Mouse (Mus musculus): ENCODE measurements around the gene Gipc3. TPM values are rescaled to one million over a fixed set of nuclear protein-coding genes. Genes with fewer than 3 reads are reported as not detected.

The Gipc3 gene
- total RNA-seq, 2 experiments from 2014 or later = not detected

DNA sequence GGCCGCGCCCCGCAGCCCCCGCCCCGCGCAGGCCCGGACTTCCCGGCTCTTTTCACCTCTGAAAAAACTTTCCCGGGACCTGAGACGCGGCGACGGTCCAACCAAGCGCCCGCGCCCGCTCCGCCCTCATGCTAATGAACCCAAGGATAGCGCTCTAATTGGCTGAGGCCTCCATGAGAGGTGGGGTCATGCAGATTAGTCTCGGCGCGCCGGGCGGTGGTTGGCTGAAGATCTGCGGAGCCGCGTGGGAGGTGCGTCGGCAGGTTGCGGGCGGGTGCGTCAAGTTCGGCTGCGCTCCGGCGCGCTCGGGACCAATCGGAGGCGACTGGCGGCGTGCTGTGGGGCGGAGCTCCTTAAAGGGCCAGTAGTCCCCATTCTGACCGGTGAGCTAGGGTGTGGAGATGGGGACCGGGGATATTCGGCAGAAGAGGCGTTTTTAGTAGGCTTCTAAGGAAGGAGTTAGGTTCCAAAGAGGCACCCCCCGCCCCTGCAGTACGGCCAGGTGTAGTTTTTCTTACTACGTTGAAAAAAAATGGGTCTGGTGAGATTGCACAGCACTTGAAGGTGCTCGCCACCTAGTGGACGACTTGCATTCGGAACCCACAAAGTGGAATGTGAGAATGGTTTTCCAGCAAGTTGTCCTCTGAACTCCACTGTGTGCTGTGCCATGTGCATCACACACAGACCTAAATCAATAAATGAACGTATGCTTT, 7.4 kb upstream of the Gipc3 start, which contains the start of gene Hmg20b:
Gene Hmg20b (minus strand): TSS at position 130 of the 713 bp plus-strand sequence.
- ATAC-seq (replicated peaks; ENCODE audit: poor library complexity, severe bottlenecking) = peak; percentile 83

DNA sequence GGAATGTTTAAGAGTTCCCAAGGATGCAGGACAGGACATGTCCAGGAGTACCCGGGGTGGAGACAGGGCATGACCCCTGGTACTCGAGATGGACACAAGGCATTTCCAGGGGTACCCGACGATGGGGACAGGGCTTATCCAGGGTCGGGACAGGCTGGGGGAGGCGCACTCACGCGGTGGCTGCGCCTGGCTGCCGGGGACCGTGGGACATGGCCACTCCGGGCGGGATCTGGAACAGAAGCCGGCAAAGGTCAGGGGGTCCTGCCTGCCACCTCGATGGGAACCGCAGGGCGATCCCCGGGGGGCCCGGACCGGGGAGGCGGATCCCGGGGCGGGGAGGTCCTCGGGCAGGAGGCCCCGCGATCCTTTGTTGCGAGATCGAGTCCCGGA, 6.9 kb upstream of the Gipc3 start:
- no peak for ATAC-seq (replicated peaks; ENCODE audit: poor library complexity, severe bottlenecking)

DNA sequence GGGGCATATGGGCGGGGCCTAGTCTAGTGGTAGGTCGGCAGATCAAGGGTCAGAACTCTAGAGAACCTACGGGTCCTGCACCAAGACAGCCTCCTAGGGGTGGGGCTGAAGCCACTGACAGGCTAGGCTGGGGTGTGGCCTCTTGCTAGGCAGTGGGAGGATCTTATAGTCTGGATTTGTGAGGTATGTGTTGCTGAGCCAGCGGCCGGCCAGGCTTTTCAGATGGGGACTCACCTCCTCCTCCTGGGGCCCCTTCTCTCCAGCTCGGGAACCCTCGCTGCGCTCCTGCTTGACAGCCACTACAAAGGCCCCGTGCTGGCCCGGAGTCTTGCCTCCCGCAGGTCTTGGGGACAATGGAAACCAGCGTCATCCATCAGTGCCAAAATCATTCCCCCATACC, 6.1 kb upstream of the Gipc3 start:
- peak; percentile 22 for ATAC-seq (replicated peaks; ENCODE audit: poor library complexity, severe bottlenecking)

DNA sequence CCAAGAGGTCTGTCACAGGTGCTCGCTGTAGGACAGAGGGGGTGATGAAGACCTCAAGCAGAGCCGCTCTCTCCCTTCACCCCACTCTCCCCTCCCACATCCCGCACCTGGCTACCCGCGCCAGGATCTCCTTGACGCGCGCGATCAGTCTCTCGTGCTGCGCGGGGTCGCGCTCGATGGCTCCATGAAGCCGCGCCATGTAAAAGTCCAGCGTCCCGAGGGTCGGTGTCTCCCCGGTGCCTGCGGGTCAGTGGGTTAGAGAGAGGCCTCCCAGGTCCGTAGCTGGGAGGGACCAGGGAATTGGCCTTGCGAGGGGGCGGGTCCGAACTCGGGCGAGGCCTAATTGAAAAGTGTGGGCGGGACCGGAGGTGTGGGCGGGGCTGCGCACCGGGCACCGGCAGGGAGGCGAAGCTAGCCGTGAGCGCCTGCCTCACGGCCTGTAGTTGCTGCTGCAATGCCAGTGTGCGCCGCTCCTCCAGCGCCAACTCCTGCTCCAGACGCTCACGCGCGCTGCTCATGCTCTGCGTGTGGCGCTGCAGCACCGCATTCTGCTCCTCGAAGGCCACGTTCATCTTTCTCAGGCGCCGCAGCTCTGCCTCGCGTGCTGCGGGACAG, 3.5 kb upstream of the Gipc3 start:
- peak; percentile 53 for ATAC-seq (replicated peaks; ENCODE audit: poor library complexity, severe bottlenecking)

DNA sequence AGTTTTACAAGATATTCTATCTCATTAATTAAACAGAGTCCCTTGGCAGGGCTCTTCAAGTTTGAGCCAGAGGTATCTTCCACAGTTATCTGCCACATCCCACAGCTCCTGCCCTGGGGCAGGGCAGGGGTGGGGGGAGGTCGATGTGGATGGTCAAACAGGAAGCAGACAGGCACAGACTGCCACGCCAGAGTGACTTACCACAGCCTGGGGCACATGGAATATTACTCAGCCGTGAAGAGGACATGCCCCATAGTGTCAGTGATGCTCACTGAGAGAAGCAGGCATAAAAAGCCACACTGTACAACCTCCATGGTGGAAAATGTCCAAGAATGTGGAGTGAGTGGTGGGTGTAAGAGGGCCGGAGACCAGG, 2.1 kb upstream of the Gipc3 start:
- no peak for ATAC-seq (replicated peaks; ENCODE audit: poor library complexity, severe bottlenecking)

DNA sequence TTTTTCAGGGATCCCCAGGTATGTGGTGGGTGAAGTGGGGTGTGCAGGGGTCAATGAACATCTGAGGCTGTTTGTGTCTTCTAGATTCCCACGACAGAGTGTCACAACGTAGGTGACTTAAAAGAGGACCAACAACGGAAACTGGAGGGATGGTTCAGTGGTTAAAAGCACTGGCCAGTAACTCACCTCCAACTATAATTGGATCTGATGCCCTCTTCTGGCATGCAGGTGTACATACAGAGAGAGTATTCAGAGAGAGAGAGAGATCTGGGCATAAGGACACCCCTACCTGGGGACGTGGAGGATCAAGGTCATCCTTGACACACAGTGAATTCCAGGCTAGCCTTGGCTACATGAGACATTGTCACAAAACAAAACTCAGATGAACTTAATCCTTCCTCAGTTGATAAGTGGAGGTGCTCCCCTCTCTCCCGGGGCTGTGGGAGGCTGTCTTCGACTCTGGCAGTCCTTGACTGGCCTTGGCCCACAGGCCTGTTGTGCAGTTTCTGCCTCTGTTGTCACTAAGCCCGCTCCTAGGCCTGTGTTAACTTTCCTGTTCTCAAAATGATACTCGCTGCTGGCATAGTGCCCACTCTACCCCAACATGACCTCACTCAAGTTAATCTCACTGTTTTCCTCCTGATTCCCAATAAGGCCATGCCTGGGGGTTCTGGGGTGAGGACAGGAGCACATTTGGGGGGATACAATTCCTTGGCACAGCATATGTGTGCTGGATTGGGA, 1.5 kb upstream of the Gipc3 start:
- no peak for ATAC-seq (replicated peaks; ENCODE audit: poor library complexity, severe bottlenecking)

DNA sequence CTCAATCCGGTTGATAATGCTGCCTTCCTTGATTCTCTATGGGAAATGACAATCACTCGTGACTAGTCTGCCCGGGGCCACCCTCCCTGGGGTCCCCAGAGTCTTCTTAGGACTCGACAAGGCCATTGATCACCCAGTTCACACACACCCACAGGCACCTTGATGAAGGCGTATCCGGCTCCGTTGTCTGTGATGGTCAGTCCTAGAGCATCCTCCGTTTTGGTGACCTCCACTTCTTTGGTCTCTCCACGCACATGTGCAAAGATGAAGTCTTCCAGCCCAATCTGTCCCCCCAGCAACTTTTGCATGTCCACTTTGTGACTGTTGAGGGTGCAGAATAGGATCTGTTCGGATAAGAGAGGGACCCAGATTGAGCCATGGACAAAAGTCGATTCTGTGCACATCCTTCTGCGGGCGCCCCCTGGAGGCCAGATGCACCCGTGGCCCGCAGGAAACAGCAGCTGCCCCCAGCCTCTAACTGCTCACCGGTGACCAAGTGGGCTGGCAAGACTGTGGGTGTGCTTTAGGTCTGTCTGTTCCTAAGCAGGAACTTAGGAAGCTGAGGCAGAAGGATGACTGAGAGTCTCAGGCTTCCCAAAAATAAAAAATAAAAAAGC, 1.6 kb downstream of the Gipc3 start:
- ATAC-seq (replicated peaks; ENCODE audit: poor library complexity, severe bottlenecking) = peak; percentile 49; the same call in 1 of the 2 replicates

DNA sequence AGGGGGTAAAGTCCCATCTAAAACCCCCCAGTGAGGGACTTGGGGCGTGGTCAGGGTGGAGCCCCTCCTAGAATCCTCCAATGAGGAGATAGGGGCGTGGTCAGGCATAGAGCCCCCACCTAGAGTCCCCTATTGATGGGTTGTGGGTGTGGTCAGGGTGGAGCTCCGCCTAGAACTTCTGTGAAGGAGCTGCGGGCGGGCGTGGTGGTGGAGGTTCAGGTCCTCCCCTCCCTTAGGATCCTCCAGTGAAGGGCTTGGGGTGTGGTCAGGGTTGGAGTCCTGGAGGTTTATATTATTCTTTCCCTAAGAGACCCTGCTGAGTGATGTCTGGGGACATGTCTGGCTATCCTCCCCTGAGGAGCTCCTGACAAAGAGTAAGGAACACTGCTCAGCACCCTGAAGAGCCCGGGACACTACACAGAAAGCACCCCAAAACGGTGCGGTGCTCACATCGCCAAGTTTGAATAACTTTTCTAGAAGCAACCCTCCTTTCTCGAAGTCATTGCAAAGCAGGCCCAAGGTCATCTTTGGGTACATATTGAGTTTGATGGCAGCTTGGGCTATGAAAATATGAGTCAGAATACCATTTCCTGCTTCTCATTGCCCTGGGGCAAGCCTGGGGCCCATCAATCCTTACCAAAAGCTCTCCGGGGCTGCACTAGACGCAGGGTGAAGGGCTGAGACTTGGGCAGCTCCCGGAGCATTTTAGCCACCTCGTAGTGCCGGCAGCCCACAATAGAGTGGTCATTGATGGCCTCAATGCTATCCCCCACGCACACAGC, 2.3 kb downstream of the Gipc3 start:
- no peak for ATAC-seq (replicated peaks; ENCODE audit: poor library complexity, severe bottlenecking)

DNA sequence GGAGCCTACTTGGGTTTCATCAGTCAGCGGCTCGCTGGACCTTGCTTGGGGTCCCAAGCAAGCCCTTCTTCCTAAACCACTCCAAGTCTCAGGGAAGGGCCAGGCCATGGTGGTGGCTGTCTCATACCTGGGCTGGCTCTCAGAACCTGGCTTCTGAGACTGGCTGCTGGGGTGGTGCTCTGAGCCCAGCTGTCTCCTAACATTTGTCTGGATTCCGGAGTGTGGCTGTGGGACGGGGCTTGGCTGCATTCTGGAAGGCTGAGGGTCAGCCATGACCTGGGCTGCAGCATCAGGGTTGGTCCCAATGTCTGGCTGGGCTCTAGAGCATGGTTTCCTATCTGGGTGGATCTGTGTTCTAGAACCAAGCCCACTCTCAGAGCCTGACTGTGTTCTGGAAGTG, 6.5 kb downstream of the Gipc3 start:
- no peak for ATAC-seq (replicated peaks; ENCODE audit: poor library complexity, severe bottlenecking)

DNA sequence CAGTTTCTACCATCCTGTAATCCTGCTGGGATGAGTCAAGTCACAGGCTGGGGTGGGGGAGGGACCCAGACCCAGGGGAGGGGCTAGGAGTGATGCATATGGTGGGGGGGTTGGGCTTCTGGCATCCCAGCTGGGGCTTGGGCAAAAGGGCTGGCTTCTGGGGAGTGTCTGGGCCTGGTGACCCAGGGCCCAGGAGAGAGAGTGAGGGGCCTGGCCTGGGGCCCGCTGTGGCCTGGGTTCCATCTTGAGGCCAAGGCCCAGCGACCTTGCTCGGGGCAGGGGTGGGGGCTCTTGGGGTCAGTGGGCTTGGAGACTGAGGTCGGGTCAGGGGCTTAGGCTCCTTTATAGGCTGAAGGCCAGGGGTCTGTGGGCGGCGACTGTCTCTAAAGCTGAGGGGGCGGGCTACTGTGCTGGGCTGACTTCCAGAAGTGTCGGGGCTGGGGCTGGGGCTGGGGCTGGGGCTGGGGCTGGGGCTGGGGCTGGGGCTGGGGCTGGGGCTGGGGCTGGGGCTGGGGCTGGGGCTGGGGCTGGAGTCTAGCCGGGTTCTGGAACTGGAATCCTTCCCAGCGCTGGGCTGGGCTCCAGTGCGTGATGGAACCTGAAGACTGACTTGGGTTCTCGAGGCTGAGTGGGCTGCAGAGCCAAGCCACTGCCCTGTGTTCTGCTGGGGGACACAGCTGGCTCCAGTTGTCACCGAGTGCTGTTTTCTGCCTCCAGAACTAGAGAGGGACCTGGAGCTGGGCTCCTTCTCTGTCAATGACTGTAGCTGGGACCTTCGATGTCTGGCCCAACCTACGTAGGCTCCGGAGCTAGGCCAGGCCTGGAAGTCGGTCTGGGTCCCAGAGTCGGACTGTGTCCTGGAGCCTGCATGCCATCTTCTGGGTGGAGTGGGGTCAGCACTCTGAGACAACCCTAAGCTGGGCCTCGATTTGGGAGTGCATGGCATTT, 7.4 kb downstream of the Gipc3 start:
- ATAC-seq (replicated peaks; ENCODE audit: poor library complexity, severe bottlenecking) = no peak

DNA sequence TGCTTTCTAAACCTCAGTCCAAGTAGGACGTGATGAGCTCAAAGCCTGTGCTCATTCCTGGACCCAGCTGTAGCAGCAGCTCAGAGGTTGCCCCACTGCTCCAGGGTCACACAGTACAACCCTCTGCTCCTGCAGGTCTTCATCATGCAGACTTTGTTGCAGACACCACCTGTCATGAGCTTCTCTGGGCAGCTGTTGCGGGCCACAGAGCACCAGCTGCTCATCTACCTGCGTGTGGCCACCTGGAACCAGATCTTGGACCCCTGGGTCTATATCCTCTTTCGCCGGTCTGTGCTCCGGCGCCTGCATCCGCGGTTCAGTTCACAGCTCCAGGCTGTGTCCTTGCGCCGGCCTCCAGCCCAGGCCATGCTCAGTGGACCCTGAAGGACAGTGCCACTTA, 8.7 kb downstream of the Gipc3 start:
- no peak for ATAC-seq (replicated peaks; ENCODE audit: poor library complexity, severe bottlenecking)

DNA sequence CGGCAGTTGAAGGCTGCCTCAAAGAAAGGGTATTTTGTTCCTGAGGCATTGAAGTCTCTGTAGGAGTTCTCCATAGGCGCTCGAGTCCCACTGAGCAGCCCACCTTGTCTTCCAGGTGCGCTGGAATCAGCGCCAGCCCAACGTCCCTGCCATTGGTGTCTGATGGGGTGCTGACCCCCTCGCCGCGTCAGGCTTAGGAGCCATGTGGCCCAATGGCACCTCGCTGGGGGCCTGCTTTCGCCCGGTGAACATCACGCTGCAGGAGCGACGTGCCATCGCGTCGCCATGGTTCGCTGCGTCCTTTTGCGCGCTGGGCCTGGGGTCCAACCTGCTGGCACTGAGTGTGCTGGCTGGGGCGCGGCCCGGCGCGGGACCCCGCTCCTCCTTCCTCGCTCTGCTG, 10.8 kb downstream of the Gipc3 start:
- no peak for ATAC-seq (replicated peaks; ENCODE audit: poor library complexity, severe bottlenecking)

DNA sequence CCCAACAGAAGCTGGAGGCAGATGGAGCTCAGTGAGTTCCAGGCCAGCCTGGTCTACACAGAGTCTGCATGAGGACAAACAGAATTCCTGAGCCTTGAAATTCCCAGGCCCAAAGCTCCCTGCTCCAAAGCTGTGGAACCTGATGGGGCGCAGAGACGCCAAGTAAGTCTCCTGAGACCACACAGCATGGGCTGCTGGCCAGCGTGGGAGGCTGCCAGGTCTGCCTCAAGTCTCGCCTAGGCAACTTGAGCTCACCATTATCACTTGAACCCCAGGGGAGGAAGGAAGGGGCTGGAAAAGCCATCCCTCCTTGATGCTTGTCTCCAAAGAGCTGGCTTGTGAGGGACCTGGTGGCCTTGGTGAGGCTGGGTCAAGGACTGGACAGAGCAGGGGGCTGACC, 13.1 kb downstream of the Gipc3 start:
- no peak for ATAC-seq (replicated peaks; ENCODE audit: poor library complexity, severe bottlenecking)

DNA sequence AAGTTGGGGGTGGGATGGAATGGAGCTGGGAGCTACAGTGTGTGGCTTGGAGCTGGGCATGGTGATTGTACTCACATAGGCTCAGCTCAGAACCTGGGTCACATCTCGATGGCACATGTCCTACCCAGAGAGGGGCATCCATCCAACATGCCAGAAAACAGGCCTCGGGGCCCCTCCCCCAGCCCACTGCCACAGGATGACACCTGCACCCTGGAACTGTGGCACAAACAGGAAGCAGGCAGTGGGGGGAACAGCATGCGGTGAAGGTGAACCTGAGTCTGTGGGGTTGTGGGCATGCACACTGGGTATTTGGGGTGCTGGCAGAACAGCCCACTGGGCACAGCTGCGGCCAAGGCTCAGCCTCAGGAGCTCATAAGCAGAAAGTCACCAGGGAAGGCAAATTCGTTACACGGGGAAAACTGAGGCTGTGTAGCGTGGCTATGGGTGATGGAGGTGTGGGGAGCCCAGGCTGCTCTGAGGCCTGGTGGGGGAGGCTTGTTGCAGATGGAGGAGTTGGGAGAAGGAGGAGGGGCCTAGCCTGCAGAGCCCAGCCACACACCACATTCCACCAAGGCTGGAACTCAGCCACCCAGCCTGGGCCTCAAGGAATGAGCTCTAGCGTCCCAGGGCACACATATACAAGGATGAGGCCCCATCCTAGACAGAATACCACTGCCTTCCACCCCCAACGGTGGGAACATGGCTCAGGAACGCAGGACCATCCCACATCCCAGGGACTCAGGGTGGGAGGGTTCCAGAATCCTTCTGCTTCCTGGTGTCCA, 13.7 kb downstream of the Gipc3 start:
- ATAC-seq (replicated peaks; ENCODE audit: poor library complexity, severe bottlenecking) = peak; percentile 26; the same call in 1 of the 2 replicates

DNA sequence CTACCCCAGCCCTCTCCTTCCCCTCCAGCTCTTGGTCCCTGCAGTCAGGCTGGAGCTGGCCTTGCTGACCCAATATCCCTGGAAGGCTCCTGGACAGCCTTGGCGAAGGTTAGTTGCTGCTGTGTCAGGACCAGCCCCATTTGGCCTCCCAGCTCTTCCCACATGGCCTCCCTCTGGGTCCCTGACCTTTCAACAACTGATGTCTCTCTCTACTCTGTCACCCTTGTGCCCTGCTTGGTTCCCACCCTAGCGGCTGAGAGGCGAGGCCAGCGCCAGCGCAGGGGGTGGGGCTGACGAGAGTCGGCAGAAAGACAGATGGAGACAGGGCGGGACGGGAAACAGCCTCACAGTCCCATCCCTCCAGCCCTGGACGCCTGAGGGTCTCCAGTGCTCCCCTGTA, 14.7 kb downstream of the Gipc3 start, which contains the start of gene Tbxa2r:
Gene Tbxa2r (plus strand): TSS at position 346 of the 400 bp plus-strand sequence.
- ATAC-seq (replicated peaks; ENCODE audit: poor library complexity, severe bottlenecking) = peak; percentile 41

DNA sequence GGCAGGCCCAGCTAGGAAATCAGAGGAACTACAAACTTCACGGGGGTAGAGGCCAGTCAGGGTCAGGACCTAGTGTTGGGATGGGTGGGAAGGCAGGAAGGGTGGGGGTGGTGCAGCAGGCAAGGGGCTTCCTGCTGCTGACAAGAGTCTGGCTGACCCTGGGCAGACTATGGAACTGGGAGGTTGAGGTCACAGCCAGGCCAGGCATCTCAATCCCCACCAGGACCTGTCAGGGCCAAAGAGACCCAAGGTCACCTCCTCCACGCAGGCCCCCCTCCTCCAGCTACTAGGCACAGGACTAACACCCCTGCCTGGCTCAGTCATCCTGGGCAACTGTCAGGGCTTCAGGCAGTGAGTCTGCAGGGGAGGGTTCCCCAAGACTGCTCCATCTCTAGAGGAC, 15.1 kb downstream of the Gipc3 start:
- ATAC-seq (replicated peaks; ENCODE audit: poor library complexity, severe bottlenecking) = no peak

DNA sequence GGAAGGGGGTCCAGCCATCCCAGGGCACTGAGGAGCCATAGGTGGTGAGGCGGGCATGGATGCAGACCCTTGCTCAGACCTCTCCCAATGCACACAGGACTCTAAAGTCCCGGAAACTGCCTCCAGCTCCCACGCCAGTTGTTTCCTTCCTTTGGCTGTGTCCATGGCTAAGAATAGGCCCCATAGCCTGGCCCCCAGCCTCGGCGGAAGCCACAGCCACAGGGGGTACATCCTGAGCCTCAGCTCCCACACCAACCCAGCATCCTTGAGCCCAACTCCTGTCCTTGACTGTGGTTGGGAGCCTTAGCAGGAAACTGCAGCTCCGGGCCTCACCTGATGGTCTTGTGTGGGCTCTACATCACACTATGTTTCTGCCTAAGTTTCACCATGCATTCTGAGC, 16.2 kb downstream of the Gipc3 start:
- no peak for ATAC-seq (replicated peaks; ENCODE audit: poor library complexity, severe bottlenecking)

DNA sequence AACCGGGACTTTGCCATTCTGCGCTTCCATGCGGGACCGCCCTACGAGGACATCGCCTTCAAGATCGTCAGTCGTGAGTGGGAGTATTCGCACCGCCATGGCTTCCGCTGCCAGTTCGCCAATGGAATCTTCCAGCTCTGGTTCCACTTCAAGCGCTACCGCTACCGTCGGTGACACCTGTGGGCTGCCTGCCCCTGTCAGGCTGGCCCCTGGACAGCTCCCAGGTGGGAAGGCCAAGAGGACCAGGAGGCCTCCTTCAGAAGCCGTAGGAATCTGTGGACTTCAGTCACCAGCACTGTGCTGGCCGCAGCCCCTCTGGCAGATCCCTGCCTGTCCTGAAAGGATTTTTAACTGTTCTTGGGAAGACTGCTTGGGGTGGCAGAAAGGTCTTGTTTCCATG, 17.3 kb downstream of the Gipc3 start:
- ATAC-seq (replicated peaks; ENCODE audit: poor library complexity, severe bottlenecking) = no peak
